14 mouse cellular contexts compared by ENCODE assay signal in genomic region chr19:35170554-35170953, GRCm38 (mm10).
"Had no signal": no experiment of that assay in that cellular context is flagged by ENCODE, and none has a peak within 500 bp of the region (broad histone marks: within the 10 kb centered on the region; RNA-seq: fewer than 3 reads in every experiment).

No protein-coding gene starts in this region.

- H3K9me3 ChIP-seq: kidney, embryonic 15.5 days; limb, embryonic 10.5 days; midbrain, embryonic 15.5 days; neural tube, embryonic 12.5 days had no signal

- DNase-seq: kidney, adult 2 months; kidney, postnatal 25 days; lung, adult 2 months; lung, postnatal 36 days; retina, postnatal 1 day; right cerebral cortex, postnatal 14 days; thymus, postnatal 4 days had no signal

- ATAC-seq: intestine, embryonic 16.5 days; lung, postnatal 0 days; midbrain, embryonic 15.5 days had no signal

- H3K27me3 ChIP-seq: kidney, embryonic 15.5 days; midbrain, embryonic 15.5 days; neural tube, embryonic 12.5 days had no signal

- H3K4me2 ChIP-seq: kidney, embryonic 15.5 days; midbrain, embryonic 11.5 days; midbrain, embryonic 15.5 days; neural tube, embryonic 12.5 days had no signal

- H3K4me1 ChIP-seq: kidney, embryonic 15.5 days; limb, embryonic 10.5 days; midbrain, embryonic 15.5 days; neural tube, embryonic 12.5 days had no signal

- H3K9ac ChIP-seq: kidney, embryonic 15.5 days; midbrain, embryonic 15.5 days; neural tube, embryonic 12.5 days had no signal

- H3K4me3 ChIP-seq: kidney, embryonic 15.5 days; limb, embryonic 10.5 days; midbrain, embryonic 15.5 days; neural tube, embryonic 12.5 days had no signal

- H3K36me3 ChIP-seq: kidney, embryonic 15.5 days; limb, embryonic 10.5 days; midbrain, embryonic 15.5 days; neural tube, embryonic 12.5 days had no signal

- H3K27ac ChIP-seq: kidney, embryonic 15.5 days; limb, embryonic 10.5 days; midbrain, embryonic 15.5 days; neural tube, embryonic 12.5 days had no signal
